Mouse (Mus musculus): ENCODE results near the gene Pcsk6. TPM values are rescaled to one million over a fixed set of nuclear protein-coding genes. Genes with fewer than 3 reads are reported as not detected.

Gene Pcsk6
- total RNA-seq, 2 experiments from 2014 or later = 49.3 to 53.8 TPM

DNA sequence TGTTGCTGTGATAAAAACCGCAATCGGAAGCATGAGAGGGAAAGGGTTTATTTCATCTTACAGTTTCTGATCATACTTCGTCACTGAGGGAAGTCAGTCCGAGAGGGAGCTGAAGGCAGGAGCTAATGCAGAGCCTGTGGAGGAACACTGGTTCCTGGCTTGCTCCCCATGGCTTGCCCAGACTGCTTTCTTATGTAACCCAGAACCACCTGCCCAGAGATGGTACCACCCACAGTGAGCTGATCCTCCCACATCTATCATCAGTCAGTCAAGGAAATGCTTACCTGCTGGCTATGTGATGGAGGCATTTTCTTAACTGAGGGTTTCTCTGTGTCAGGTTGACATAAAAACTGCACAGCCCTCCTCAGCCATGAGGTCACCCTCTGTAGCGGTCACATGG lies 127.2 kb downstream of the Pcsk6 start:
- intact Hi-C loops (cut with DNase I) = no loop called here
- DNase-seq = no peak

DNA sequence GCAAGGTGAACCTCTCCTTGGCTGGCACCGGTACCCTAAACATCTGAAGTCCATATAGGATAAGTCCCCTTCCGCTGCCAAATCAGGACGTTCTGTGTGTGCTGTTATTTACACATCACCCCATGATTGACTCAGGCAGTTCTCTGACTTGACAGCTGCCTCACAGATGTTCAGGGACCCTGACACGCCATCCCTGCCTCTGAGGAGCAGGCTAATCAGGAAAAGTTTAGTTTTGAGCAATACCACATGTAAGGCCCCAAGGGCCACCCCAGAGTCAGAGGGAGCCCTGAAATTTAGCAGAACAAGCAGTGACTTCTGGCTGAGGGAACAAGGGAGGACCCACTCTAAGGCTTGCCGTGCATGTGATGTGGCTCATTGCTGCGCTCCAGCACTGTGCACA lies 130.8 kb downstream of the Pcsk6 start:
- DNase-seq = no peak
- intact Hi-C loops (cut with DNase I) = no loop called here

DNA sequence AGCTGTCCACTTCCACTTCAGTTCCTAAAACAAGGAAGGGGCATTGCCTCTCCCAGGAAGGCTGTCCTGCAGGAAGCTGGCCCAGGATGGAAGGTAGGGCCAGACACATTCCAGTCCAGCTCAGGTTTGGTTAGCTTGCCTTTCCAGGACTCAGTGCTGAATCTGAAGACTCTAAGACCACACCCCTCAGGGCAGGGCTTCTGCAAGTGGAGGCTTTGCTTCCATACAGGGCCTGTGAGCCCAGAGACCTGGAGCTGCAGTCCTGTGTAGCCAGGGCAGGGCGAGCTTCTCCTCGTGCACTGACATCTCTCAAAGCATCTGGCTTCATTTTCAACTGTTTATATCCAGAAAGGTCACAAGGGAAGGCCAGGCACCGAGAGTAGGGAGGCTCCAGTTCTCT lies 131.9 kb downstream of the Pcsk6 start:
- DNase-seq = no peak
- intact Hi-C loops (cut with DNase I) = no loop called here

DNA sequence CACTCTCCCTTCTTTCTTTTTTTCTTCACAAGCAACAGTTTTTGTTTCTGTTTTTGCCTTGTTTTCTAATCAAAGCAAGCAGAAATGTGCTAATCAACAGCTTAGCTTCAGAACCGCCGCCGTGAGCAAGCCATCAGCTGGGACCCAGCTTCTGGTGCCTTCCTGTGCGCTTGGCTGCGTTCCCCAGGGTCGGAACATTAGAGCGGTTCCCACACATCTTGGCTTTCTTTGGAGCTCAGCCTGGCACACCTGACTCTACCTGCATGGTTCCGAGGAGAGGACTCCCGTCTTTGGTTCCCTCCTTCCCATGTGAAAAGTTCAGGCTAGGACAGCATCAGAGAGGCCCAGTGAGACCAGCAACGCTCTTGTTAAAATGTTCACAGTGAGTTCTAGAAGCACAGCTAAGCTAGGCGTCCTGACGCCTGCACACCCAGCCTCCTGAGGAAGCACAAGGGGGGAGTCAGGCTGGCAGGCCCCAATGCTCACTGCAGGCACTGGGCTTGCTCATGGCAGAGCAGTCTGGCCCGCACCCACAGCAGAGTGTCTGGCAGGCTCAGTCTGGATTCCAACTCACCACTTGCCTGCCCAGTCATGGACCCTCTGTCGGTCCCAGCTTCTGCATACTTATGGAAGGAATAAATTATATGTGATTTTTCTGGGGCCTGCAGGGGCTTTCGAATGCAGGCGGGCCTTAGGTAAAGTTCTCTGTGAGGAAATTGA lies 139.7 kb downstream of the Pcsk6 start:
- DNase-seq = no peak
- intact Hi-C loops (cut with DNase I) = no loop called here

DNA sequence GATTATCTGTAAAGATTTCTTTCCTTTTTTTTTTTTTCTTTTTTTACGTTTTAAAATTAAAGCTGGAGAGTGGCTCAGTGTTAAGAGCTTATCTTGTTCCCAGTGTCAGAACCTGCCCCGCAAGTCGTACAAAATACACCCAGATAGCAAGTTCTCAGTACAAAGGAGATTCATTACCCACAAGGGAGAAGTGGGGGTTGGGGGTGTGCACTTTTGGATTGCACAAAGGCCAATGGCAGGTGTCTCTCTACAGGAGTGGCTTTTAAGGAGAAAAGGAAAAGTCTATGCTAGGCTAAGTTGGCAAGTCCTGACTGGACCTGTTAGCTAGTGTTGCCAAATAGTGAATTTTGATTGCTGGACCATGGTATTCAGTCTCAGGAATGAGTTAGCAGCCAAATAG lies 140.3 kb downstream of the Pcsk6 start:
- intact Hi-C loops (cut with DNase I) = no loop called here
- DNase-seq = no peak

DNA sequence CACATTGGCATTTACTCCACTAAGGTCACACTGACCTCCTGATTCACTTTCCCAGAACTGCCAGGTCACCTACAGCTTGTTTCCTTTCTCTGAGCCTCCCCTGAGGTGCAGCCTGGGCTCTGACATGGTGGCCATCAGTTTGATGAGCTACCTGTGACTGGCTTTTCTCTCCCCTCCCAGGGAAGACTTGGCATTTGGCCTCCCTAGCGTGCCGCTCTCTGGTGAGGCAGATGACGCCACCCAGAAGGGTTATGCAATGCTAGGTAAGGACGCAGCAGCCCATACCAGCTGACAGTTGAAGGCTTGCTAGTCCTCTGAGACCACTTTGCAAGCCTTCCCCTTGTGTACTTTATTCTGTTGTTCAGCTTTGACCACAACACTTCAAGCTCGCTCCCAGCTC lies 141.9 kb downstream of the Pcsk6 start:
- intact Hi-C loops (cut with DNase I) = no loop called here
- no peak for DNase-seq

DNA sequence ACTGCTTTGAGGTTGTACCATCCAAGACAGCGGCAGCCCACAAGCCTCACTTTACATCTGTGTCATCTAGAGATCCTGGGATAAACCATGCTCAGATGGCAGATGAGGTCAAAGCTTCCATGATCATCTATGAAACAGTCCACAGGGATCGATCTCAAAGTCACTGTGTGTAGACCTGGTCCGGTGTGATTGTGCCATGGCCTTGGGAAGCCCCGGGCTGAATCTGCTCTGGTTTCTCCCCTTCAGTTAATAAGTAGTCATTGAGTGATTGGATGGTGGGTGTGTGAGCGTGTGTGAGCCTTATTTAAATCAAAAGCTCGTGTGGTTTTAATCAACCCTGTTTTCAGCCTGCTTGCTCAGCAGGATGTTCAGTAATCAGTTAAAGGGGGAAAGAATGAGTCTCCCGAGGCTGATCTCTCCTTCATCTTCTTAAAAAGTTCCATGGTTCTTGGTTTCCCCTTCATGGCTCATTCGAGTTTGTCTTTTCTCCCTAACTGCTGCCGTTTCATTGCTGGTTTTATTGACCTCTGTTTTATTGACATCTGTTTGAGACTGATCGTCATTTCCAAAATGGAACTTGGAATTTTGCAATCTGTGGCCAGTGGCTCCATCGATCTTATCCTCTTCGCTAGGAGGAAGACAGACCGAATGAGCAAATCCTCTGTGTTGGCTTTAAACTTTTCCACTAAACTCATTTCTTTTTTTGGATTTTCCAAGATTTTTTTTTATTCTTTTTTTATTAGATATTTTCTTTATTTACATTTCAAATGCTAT lies 142.5 kb downstream of the Pcsk6 start:
- intact Hi-C loops (cut with DNase I) = no loop called here
- no peak for DNase-seq

DNA sequence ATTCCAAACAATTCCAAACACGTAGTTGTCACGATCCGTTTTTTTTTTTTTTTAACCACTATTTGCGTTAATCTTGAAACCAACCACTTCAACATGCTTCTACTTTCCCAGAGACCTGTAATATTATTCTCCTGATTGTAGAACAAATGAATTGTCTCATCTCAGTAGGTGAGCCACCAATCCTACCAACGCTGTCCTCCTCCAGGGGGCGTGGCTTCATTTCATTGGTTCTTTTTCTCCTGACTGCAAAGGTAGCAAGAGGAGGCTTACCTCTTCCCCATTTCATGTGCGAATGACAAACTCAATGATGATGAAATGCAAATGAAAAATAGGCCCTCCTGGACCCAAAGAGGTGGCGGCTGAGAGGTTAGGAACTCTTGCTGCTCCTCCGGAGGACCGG lies 143.5 kb downstream of the Pcsk6 start:
- DNase-seq = no peak
- intact Hi-C loops (cut with DNase I) = no loop called here

DNA sequence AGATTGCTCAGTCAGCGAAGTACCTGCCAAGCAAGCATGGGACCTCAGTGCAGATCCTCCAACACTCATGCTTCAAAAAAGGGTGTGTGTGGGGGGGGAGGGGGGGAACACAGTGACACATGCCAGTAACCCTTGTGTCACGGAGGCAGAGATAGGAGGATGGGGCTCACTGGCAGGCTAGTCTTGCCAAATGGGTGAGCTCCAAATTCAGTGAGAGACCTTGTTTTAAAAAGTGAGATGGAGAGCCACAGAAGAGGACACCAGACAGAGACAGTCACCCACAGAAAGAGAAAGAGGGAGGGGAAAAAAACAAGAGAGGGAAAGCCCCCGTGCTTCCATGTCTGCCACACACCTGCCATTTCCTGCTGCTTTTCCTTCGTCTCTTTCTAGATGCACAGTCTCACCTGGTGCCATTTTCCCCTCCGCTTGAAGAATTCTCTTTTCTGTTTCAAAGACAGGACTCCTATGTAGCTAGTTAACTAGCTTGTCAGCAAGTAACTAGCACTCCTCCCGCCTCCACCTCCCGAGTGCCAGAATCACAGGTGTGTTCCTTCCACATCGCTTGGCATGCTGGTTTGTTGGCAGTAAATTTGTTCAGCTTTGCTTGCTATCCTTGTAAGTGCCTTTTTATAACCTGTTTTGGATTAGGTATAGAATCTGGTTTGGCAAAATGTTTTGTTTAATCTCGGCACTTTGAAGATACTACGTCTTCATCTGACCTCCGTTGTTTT lies 146.8 kb downstream of the Pcsk6 start:
- intact Hi-C loops (cut with DNase I) = no loop called here
- no peak for DNase-seq

DNA sequence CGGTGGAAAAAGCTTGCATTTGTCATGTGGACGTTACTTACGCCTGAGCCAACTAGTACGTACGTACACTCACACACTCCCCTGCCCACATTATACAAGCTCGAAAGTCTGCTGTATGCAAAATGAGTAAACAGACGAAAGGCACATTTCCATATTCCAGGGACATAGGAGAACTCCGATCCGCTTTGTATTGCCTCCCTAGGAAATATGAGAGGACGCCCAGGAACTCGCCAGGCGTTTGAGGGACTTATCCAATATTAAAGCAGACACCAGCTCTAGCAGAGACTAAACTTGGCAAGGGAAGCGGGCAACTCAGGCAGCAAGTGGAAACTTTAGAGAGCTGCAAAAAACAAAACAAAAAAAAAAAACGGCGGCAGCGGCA lies 147.3 kb downstream of the Pcsk6 start:
- no peak for DNase-seq
- intact Hi-C loops (cut with DNase I) = no loop called here

DNA sequence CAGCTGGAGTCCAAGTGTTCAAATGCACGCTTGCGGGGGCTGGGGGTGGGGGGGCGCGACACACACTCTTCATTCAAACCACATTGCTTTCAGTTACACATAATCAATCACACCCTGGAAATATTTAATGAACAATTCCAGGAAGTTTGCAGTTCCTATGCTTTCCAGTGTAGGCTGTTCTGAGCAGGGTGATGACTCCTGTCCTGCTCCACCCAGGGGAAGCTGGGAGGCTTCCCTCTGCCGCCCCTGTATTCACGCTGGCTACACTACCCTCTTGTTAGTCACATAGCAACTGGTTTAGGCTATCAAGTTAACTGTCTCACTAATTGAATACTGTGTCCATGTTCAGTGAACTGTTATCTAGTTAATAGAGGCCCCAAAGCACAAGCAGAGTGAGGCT lies 149.0 kb downstream of the Pcsk6 start:
- DNase-seq = no peak
- intact Hi-C loops (cut with DNase I) = no loop called here

DNA sequence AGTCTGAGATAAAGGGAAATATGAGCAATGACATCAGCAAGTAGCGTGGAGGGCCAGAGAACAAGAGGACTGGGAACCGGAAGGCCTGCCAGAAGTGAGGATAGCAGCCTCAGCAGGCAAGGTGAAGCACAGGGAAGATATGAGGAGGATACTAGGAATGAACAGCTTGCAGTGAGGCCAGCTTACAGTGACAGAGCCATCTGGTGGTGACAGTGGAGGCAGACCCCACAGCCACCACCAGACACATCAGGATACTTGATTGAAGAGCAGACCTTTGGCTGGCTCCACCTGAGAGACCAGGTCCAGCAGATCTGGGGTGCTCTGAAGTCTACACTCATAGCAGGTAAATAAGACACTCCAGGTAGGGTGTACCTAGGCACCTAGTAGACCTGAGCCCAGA lies 166.2 kb downstream of the Pcsk6 start:
- no peak for DNase-seq
- intact Hi-C loops (cut with DNase I) = no loop called here

DNA sequence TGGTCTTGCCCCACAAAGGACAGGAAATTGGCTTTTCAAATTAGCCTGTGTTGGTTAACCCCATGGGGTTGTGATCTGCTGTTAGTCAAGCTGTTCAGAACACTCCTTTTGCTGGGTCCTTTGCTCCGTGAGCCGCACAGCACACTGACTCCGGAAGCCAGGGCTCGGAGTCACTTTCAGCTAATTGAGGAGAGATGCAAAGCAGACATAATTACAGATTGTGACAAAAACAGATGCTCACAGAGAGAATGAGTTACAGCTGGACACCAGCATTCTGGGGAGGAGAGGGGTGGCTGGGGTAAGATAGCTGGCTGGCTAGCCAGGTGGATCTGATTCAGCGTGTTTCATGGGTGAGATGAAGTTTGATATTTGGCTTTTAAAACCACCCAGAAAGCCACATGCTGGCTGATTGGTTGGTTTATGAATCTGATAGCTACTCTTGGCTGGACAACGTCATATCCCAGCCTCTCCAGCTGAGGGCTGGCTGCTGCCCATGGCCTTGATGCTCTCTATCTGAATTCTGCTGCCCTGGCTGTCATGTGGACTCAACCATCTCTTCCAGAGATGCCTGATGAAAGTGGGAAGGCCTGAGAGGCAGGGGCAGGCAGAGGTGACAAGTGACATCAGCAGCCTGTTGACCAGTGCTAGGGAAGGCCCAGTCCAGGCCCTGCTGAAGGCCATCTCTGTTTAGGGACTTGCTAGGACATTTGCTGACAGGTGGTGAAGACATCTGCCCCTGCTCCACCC lies 167.4 kb downstream of the Pcsk6 start:
- DNase-seq = no peak
- intact Hi-C loops (cut with DNase I) = no loop called here

DNA sequence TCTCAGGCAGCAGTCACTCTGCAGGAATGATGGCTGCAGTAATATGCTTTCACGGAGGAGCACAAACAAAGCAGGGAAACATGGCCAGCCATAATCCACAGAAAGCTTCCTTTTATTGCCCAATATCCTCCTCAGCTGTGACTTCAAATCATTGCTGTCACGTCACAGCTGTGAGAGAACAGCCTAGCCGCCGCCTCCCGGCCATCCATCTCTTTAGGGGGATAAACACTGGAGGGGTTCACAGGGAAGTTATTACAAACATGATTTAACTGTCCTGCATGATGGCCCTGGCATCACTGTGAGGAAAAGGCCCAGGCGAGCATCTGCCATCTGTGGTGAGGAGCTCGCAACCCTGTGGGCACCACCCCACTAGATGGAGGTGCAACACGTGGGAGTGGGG lies 175.3 kb downstream of the Pcsk6 start:
- DNase-seq = no peak
- intact Hi-C loops (cut with DNase I) = no loop called here

DNA sequence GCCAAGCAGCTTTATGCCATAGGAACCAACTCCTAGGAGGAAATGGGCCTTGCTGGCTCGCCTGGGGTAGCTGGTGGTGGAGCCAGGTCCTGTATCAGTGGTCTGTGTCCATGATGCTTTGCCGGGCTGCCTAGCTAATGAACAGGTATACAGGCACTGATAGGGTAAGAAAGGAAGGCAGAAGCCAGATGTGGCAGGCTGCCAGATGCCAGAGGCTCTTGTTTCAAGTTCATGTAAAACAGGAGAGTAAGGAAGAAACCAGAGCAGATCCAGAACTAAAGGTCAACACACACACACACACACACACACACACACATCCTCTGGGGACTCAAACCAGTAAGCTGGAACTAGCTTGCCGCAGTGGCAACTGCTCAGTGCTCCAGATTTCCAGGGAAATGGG lies 176.7 kb downstream of the Pcsk6 start:
- no peak for DNase-seq

DNA sequence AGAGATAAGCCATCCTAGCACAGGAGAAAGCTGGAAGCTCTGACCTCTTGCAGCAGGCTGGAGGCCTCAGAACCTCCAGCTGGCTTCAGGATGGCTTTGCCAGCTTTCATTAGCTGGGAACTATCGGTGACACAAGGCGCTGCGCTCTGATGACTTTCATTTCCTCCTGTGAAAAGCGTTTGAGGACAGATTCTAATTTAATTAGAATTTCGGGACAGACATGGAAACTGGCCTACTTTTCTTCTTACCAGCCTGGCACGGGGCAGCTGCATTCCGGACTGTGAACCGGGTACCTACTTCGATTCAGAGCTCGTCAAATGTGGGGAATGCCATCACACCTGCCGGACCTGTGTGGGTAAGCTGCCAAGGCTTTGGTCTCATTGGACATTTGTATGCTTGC lies 177.2 kb downstream of the Pcsk6 start:
- intact Hi-C loops (cut with DNase I) = no loop called here

More for the DNA sequence above, 176.7 kb downstream of the Pcsk6 start:
- intact Hi-C loops (cut with DNase I) = no loop called here

DNA sequence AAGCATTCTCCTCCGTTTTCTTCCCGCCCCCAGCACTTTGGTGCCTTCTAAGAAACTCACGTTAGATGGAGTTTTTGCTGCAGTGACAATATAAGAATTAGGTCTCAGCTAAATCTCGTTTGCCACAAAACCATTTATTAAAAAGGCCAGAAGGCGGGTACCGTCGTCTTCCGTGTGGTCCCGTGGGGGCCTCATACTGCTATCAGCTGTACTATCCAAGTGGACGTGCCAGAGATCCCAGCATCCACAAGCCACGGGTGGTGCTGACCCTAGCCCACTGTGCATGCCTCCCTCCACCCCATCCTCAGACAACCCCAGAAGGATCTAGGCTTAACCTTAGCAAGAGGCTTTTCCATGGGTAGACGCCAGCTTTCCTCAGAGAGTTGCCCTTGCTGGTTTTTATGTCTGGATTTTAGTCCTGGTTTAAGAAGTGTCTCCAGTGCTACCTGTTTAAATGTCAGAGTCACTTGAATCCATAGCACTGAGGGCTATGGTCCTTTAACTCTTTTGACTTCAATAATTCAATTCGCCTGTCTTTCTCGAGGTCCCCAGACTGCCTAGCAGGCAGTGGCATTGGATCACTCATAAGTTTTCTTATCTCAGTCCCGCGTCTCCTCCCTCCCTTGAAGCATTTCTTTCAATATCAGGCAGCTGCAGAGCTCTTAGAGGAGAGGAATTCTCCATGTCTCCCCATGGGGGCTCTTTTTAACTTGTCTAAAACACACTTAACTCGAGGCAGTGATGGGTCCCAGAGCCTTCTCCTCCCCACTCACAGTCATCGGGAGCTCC lies 178.7 kb downstream of the Pcsk6 start:
- DNase-seq = no peak
- intact Hi-C loops (cut with DNase I) = no loop called here

More for the DNA sequence above, 177.2 kb downstream of the Pcsk6 start:
- DNase-seq = no peak

DNA sequence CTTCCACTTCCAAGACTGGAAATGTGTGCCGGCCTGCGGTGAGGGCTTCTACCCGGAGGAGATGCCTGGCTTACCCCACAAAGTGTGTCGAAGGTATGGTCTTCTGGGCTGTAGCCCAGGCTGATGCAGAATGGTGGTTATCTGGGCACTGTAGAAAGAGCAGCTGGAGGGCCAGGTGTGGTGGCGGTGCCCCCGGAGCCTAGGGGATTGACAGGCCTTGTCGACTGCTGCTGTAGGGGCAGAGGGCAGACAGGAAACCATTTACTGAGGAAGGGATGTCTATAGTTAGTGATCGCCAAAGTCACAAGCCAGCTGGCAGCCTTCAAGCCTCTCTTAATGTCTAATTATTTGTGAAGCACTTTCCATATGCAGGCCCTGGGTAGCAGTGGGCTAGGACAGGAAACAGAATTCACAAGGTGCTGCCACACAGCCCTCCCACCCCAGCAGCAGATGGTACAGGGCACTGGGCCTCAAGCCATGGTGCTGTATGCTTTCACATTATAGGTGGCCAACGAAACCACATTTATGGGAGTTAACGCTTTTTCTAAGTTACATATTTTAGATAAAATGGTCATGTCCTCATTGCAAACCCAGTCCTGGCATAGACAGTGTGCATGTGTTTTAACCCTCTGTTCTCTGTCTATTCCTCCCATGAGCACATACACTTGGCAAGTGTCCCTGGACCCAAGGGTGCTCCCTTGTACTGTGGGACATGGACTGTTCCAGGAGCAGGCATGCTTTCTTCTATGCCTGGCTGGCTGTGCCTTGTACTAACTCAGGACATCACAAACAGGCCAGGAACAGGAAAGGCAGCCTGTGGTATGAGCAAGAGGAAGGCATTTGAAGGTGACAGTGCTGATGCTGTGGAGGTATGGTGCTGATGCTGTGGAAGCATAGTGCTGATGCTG lies 182.3 kb downstream of the Pcsk6 start, which contains the start of gene Gm45213:
Gene Gm45213 (plus strand): TSS at position 51 of the 908 bp plus-strand sequence.
- intact Hi-C loops (cut with DNase I) = no loop called here
- no peak for DNase-seq

DNA sequence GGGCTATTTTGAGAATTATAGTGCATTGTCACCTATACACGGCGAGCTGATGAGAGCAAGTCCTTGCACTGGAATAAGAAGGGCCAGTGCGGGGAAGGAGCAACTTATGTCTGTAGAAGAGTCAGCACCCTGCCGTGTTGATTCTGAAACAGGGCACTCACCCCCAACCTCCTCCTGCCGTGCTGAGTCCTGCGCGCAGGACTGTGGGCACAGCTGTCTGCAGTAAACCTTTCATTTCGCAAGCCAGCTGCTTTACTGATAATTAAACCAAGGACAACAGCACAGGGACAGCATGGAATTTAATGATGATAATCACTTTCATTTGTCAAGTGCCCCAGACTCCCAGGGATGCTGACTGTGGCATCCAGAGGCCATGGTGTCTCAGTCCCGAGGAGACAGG lies 183.1 kb downstream of the Pcsk6 start:
- DNase-seq = no peak
- intact Hi-C loops (cut with DNase I) = no loop called here

Measured in heart, postnatal 36 days (tissue).